11 mouse cellular contexts compared by ENCODE assay signal in the genomic region with DNA sequence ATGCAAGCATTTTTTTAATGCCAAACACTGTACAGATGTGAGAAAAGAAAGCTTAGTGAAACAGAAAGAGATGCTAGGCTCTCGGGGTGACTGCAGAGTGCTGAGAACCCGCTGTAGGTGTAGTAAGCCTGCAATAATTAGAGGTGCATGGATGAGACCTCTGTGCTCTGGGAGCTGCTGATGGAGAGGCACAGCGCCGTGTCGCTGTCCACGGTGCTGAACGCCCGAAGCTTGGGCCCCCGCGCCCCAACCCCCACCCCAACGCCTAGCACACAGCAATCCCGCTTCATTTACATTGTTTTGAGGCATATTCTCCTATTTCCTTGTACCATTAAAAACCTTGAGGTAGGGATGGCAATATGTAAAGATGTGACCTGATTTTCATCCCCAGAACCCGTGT. TPM values are rescaled to one million over a fixed set of nuclear protein-coding genes. Genes with fewer than 3 reads are reported as not detected.
DNase-seq lines count a peak whose midpoint lies in the region; ATAC-seq and TF ChIP-seq lines count a peak whose summit lies in the region.
"Had no signal": no experiment of that assay in that cellular context is flagged by ENCODE, and none has a peak within 500 bp of the region (broad histone marks: within the 10 kb centered on the region; RNA-seq: fewer than 3 reads in every experiment).

No protein-coding gene starts in this region.

- intact Hi-C loops in heart, adult 2 months (cut with DNase I) = no loop called here

- 5% methylated on average over 13 of the region's 13 CpGs for WGBS in heart, postnatal 0 days
- WGBS in heart, adult 2 months = 9% methylated on average over 13 of the region's 13 CpGs
- WGBS in midbrain, embryonic 14.5 days = 9% methylated on average over 13 of the region's 13 CpGs
- 8% methylated on average over 13 of the region's 13 CpGs for WGBS in midbrain, embryonic 16.5 days

- no peak; the same call in 1 of the 2 replicates for ATAC-seq in heart, postnatal 0 days (ENCODE audit: insufficient read depth, low read depth)
- no peak for ATAC-seq in midbrain, embryonic 14.5 days (ENCODE audit: low FRiP score, low TSS enrichment)
- no peak for ATAC-seq in midbrain, embryonic 16.5 days

- H3K79me2 ChIP-seq in heart, adult 2 months (replicated peaks; ENCODE audit: control insufficient read depth, insufficient read depth, low read length) = no peaks in the 10 kb centered on the region
- no peaks in the 10 kb centered on the region for H3K79me2 ChIP-seq in myocyte (ENCODE audit: control insufficient read depth, insufficient read depth)

- peaks cover 5% of the 10 kb centered on the region; the same call in 1 of the 2 replicates for H3K4me1 ChIP-seq in heart, postnatal 0 days (ENCODE audit: control insufficient read depth, insufficient read depth)
- H3K4me1 ChIP-seq in heart, adult 2 months (ENCODE audit: control insufficient read depth, insufficient read depth, low read length) = no peaks in the 10 kb centered on the region
- peaks cover 17% of the 10 kb centered on the region for H3K4me1 ChIP-seq in midbrain, embryonic 14.5 days (ENCODE audit: control insufficient read depth, insufficient read depth, low read length)
- H3K4me1 ChIP-seq in midbrain, embryonic 16.5 days (ENCODE audit: control insufficient read depth, insufficient read depth, low read length) = peaks cover 16% of the 10 kb centered on the region

- no peak overlapping the region for H3K4me3 ChIP-seq in heart, postnatal 0 days (ENCODE audit: low read depth, low read length)
- no peak overlapping the region for H3K4me3 ChIP-seq in heart, adult 2 months
- H3K4me3 ChIP-seq in midbrain, embryonic 14.5 days (replicated peaks; ENCODE audit: low read depth, low read length) = no peak overlapping the region
- no peak overlapping the region for H3K4me3 ChIP-seq in midbrain, embryonic 16.5 days (ENCODE audit: low read depth, low read length)
- no peak overlapping the region for H3K4me3 ChIP-seq in myocyte
- H3K4me3 ChIP-seq: midbrain, embryonic 12.5 days had no signal

- no peak overlapping the region for H3K4me2 ChIP-seq in heart, postnatal 0 days (ENCODE audit: low read depth, low read length)
- H3K4me2 ChIP-seq in midbrain, embryonic 14.5 days (ENCODE audit: low read length) = no peak overlapping the region
- no peak overlapping the region for H3K4me2 ChIP-seq in midbrain, embryonic 16.5 days (ENCODE audit: low read length)
- H3K4me2 ChIP-seq in myocyte (ENCODE audit: low read depth) = no peak overlapping the region
- H3K4me2 ChIP-seq: midbrain, embryonic 12.5 days had no signal

- H3K9me3 ChIP-seq in heart, postnatal 0 days (replicated peaks; ENCODE audit: control insufficient read depth, low read length) = no peaks in the 10 kb centered on the region
- no peaks in the 10 kb centered on the region for H3K9me3 ChIP-seq in midbrain, embryonic 14.5 days (ENCODE audit: control insufficient read depth, low read length)
- H3K9me3 ChIP-seq in midbrain, embryonic 16.5 days (replicated peaks; ENCODE audit: control insufficient read depth, low read length, poor library complexity, severe bottlenecking) = no peaks in the 10 kb centered on the region
- H3K9me3 ChIP-seq: midbrain, embryonic 12.5 days had no signal

- H3K27ac ChIP-seq in heart, postnatal 0 days (ENCODE audit: low read depth) = no peak overlapping the region
- H3K27ac ChIP-seq in heart, adult 2 months = no peak overlapping the region
- H3K27ac ChIP-seq in midbrain, embryonic 14.5 days (replicated peaks; ENCODE audit: low read depth, low read length) = no peak overlapping the region
- H3K27ac ChIP-seq in midbrain, embryonic 16.5 days (ENCODE audit: low read length) = no peak overlapping the region
- H3K27ac ChIP-seq: midbrain, embryonic 12.5 days had no signal

- no peak for TF ChIP-seq EP300 in heart, postnatal 0 days (IDR thresholded peaks at IDR 0.05; ENCODE audit: low read depth)
- TF ChIP-seq EP300 in heart, adult 2 months (IDR thresholded peaks at IDR 0.05; ENCODE audit: insufficient read depth, low read depth, low read length) = no peak

- H3K9ac ChIP-seq in heart, postnatal 0 days (replicated peaks; ENCODE audit: low read depth, low read length) = no peak overlapping the region
- H3K9ac ChIP-seq in heart, adult 2 months (ENCODE audit: low read depth, low read length) = no peak overlapping the region
- no peak overlapping the region for H3K9ac ChIP-seq in midbrain, embryonic 14.5 days (replicated peaks; ENCODE audit: low read length)
- H3K9ac ChIP-seq in midbrain, embryonic 16.5 days (ENCODE audit: low read depth, low read length) = no peak overlapping the region
- H3K9ac ChIP-seq: midbrain, embryonic 12.5 days had no signal

- TF ChIP-seq POLR2A in heart, adult 2 months (IDR thresholded peaks at IDR 0.05; ENCODE audit: insufficient read depth, low read depth, low read length) = no peak
- TF ChIP-seq POLR2A in myocyte (IDR thresholded peaks at IDR 0.05; ENCODE audit: insufficient read length, low read depth) = no peak

- H3ac ChIP-seq in myocyte (ENCODE audit: control insufficient read depth, insufficient read length) = no peak overlapping the region

- TF ChIP-seq CTCF in heart, postnatal 0 days (IDR thresholded peaks at IDR 0.05; ENCODE audit: low read depth) = no peak
- no peak for TF ChIP-seq CTCF in heart, adult 2 months (IDR thresholded peaks at IDR 0.05)

- no peaks in the 10 kb centered on the region for H3K36me3 ChIP-seq in heart, postnatal 0 days (replicated peaks; ENCODE audit: control insufficient read depth, insufficient read depth, low read length)
- no peaks in the 10 kb centered on the region for H3K36me3 ChIP-seq in heart, adult 2 months (ENCODE audit: control insufficient read depth, insufficient read depth, low read length)
- H3K36me3 ChIP-seq in midbrain, embryonic 14.5 days (ENCODE audit: control insufficient read depth, insufficient read depth, low read length) = no peaks in the 10 kb centered on the region
- H3K36me3 ChIP-seq in midbrain, embryonic 16.5 days (ENCODE audit: control insufficient read depth, insufficient read depth, low read length) = no peaks in the 10 kb centered on the region
- no peaks in the 10 kb centered on the region for H3K36me3 ChIP-seq in myocyte (ENCODE audit: control insufficient read depth, insufficient read depth)
- H3K36me3 ChIP-seq: midbrain, embryonic 12.5 days had no signal

- H3K27me3 ChIP-seq in heart, postnatal 0 days (ENCODE audit: control insufficient read depth, insufficient read depth, low read length) = peaks cover 39% of the 10 kb centered on the region
- H3K27me3 ChIP-seq in heart, adult 2 months (ENCODE audit: control insufficient read depth, insufficient read depth, low read length) = peaks cover 8% of the 10 kb centered on the region
- H3K27me3 ChIP-seq in midbrain, embryonic 14.5 days (ENCODE audit: control insufficient read depth, insufficient read depth, low read length) = peaks cover 7% of the 10 kb centered on the region; the same call in 1 of the 2 replicates
- H3K27me3 ChIP-seq in midbrain, embryonic 16.5 days (ENCODE audit: control insufficient read depth, insufficient read depth, low read depth, low read length) = no peaks in the 10 kb centered on the region
- H3K27me3 ChIP-seq in myocyte (ENCODE audit: control insufficient read depth, insufficient read depth, insufficient read length) = peaks cover 12% of the 10 kb centered on the region

- DNase-seq in heart, postnatal 0 days (ENCODE audit: low spot score) = peak; percentile 25
- DNase-seq in heart, adult 2 months = no peak
- DNase-seq in midbrain, embryonic 14.5 days = peak; percentile 45
- DNase-seq in embryo, embryonic 10.5 days (ENCODE audit: low spot score) = peak; percentile 59
- no peak for DNase-seq in left cerebral cortex, adult 9 months (ENCODE audit: low spot score in 2 of 2)
- DNase-seq in spleen, postnatal 36 days (ENCODE audit: low spot score in 2 of 2) = no peak

TF ChIP-seq in myocyte, 11 proteins besides CTCF, POLR2A, EP300 and RAD21 (continues in another document):
- no peak for TF ChIP-seq MYOD1 (IDR thresholded peaks at IDR 0.05; ENCODE audit: control insufficient read depth in 1 of 3, insufficient read length in 2 of 3, low read depth in 2 of 3)

RNA-seq across cellular contexts. Expression of a gene that starts 3.3 kb away (rescaled TPM):
- total RNA-seq in heart, postnatal 0 days (2014; rRNA removed; ENCODE audit: low replicate concordance) = 0.46 TPM in 1 of 2 replicates, not detected in the other
- polyA plus RNA-seq in heart, postnatal 0 days (2015; fragmentation: Nextera tagmentation; extraction: Ambion mirVana) = 0.18 and 0.29 TPM in 2 replicates
- under 1 TPM in 1 of 2 experiments, not detected in 1; 0.20 TPM for total RNA-seq in heart, adult 2 months (2021)
- 0.86 and 0.91 TPM in 2 replicates for polyA plus RNA-seq in heart, adult 2 months (2012; rRNA removed)
- 42.5 and 55.0 TPM in 2 replicates for polyA plus RNA-seq in midbrain, embryonic 14.5 days (2014; fragmentation: Nextera tagmentation; extraction: Ambion mirVana)
- polyA plus RNA-seq in midbrain, embryonic 16.5 days (2015; fragmentation: Nextera tagmentation; extraction: Ambion mirVana) = 100.0 and 114 TPM in 2 replicates
- polyA plus RNA-seq in myocyte (2012; fragmentation: generic; extraction: Trizol) = not detected

RNA-seq across cellular contexts. Expression of a gene that starts 14.1 kb away (rescaled TPM):
- not detected in 2 replicates for total RNA-seq in heart, postnatal 0 days (2014; rRNA removed; ENCODE audit: low replicate concordance)
- polyA plus RNA-seq in heart, postnatal 0 days (2015; fragmentation: Nextera tagmentation; extraction: Ambion mirVana) = not detected in 2 replicates
- not detected for total RNA-seq in heart, adult 2 months (2021)
- polyA plus RNA-seq in heart, adult 2 months (2012; rRNA removed) = 0.15 TPM in 1 of 2 replicates, not detected in the other
- polyA plus RNA-seq in midbrain, embryonic 14.5 days (2014; fragmentation: Nextera tagmentation; extraction: Ambion mirVana) = not detected in 2 replicates
- not detected in 2 replicates for polyA plus RNA-seq in midbrain, embryonic 16.5 days (2015; fragmentation: Nextera tagmentation; extraction: Ambion mirVana)
- polyA plus RNA-seq in myocyte (2012; fragmentation: generic; extraction: Trizol) = not detected
- total RNA-seq: left cerebral cortex, adult 8-10 months had no signal
- polyA plus RNA-seq: heart, embryonic 14.5 days; midbrain, embryonic 12.5 days had no signal

RNA-seq across cellular contexts. Expression of a gene that starts 43.7 kb away (rescaled TPM):
- 0.12 TPM in 1 of 2 replicates, not detected in the other for total RNA-seq in heart, postnatal 0 days (2014; rRNA removed; ENCODE audit: low replicate concordance)
- 0.08 TPM in 1 of 2 replicates, not detected in the other for polyA plus RNA-seq in heart, postnatal 0 days (2015; fragmentation: Nextera tagmentation; extraction: Ambion mirVana)
- total RNA-seq in heart, adult 2 months (2021) = not detected
- polyA plus RNA-seq in heart, adult 2 months (2012; rRNA removed) = 0.06 and 0.18 TPM in 2 replicates
- 0.15 and 0.22 TPM in 2 replicates for polyA plus RNA-seq in midbrain, embryonic 14.5 days (2014; fragmentation: Nextera tagmentation; extraction: Ambion mirVana)
- 0.65 and 1.5 TPM in 2 replicates for polyA plus RNA-seq in midbrain, embryonic 16.5 days (2015; fragmentation: Nextera tagmentation; extraction: Ambion mirVana)
- polyA plus RNA-seq in myocyte (2012; fragmentation: generic; extraction: Trizol) = not detected
- polyA plus RNA-seq: midbrain, embryonic 12.5 days had no signal

RNA-seq across cellular contexts. Expression of a gene that starts 58.7 kb away (rescaled TPM):
- not detected in 2 replicates for total RNA-seq in heart, postnatal 0 days (2014; rRNA removed; ENCODE audit: low replicate concordance)
- polyA plus RNA-seq in heart, postnatal 0 days (2015; fragmentation: Nextera tagmentation; extraction: Ambion mirVana) = 0.32 and 0.48 TPM in 2 replicates
- 1 to 10 TPM; 1.1 to 3.8 TPM for total RNA-seq in heart, adult 2 months (2021)
- 26.2 and 30.1 TPM in 2 replicates for polyA plus RNA-seq in heart, adult 2 months (2012; rRNA removed)
- 3.3 and 4.5 TPM in 2 replicates for polyA plus RNA-seq in midbrain, embryonic 14.5 days (2014; fragmentation: Nextera tagmentation; extraction: Ambion mirVana)
- 7.0 and 7.1 TPM in 2 replicates for polyA plus RNA-seq in midbrain, embryonic 16.5 days (2015; fragmentation: Nextera tagmentation; extraction: Ambion mirVana)
- polyA plus RNA-seq in myocyte (2012; fragmentation: generic; extraction: Trizol) = 0.23 TPM

Comparison
In these comparisons a context has a peak if more than half of its experiments do, and no peak if none do; other contexts are left out.
1. DNase-seq: peak in heart, postnatal 0 days (single experiment), midbrain, embryonic 14.5 days (single experiment) and embryo, embryonic 10.5 days (single experiment); none in heart, adult 2 months (0 of 2), left cerebral cortex, adult 9 months (0 of 2) and spleen, postnatal 36 days (0 of 2).
2. RNA of a gene that starts 3.3 kb away (polyA plus RNA-seq): 100.0 to 114 TPM in midbrain, embryonic 16.5 days and 42.5 to 55.0 TPM in midbrain, embryonic 14.5 days; 0.86 to 0.91 TPM in heart, adult 2 months, 0.18 to 0.29 TPM in heart, postnatal 0 days and not detected in myocyte (single experiment); every median in the first group is over 10 times any median in the second.